8 mouse cellular contexts compared by ENCODE assay signal in the genomic region with DNA sequence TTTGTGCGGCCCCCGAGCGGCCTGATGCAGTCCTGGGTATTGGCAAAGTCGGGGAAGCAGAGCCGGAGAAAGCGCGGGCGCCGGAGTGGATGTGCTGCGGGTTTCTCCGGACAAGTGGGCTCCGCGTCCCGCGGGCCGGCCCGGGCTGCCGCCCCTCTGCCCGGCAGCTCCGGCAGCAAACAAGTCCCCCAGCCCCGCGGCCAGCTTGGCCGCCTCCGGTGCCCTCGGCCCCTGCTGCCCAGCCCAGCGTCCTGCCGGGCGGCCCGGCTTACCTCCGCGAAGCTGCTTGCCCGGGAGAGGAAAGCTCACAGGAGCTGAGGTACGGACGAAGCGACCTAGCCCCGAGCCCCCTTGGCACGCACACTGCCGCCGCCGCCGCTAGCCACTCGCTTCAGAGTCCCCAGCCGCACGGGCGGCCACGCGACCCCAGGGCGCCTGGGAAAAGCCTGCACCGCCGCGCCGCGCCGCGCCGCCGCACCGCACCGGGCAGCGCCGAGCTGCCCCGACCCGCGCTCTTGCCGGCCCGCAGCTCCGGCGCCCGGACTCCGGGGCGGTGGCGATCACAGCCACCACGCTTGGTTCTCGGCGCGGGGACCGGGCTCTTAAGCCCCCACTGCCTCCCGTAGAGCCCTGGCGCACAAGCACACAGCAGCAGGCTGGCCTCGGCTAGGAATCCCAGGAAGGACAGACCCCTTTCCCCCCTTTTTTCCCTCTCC. TPM values are rescaled to one million over a fixed set of nuclear protein-coding genes. Genes with fewer than 3 reads are reported as not detected.
DNase-seq lines count a peak whose midpoint lies in the region; ATAC-seq and TF ChIP-seq lines count a peak whose summit lies in the region.

No protein-coding gene starts in this region.

- H3K9ac ChIP-seq in heart, embryonic 14.5 days (ENCODE audit: low read length): peak overlapping the region; percentile 79
- H3K9ac ChIP-seq in limb, embryonic 13.5 days: peak overlapping the region; percentile 68
- peak overlapping the region; percentile 67 for H3K9ac ChIP-seq in neural tube, embryonic 13.5 days

- intact Hi-C loops in heart, postnatal 36 days (cut with DNase I): loop anchor here (10.0 kb wide), 1 partner anchor 223 kb away; no protein-coding TSS in a partner anchor

- 0 out of 2 replicates have a peak, but pooled peaks have one; percentile 7 for ATAC-seq in heart, embryonic 14.5 days (ENCODE audit: insufficient number of reproducible peaks, insufficient read depth, low FRiP score, low read depth)
- ATAC-seq in limb, embryonic 13.5 days (ENCODE audit: low FRiP score, low read depth): peak; percentile 42
- ATAC-seq in neural tube, embryonic 13.5 days (ENCODE audit: low read depth): peak; percentile 77
- no peak for ATAC-seq in megakaryocyte progenitor cell, adult 5-6 weeks (replicated peaks; ENCODE audit: poor library complexity)

- no peaks in the 10 kb centered on the region for H3K4me1 ChIP-seq in heart, embryonic 10.5 days
- H3K4me1 ChIP-seq in heart, embryonic 14.5 days (ENCODE audit: control insufficient read depth in 2 of 2, insufficient read depth in 2 of 2, low read length in 2 of 2): no peaks in the 10 kb centered on the region
- 0 out of 2 replicates have a peak, but pooled peaks cover 4% of the 10 kb centered on the region for H3K4me1 ChIP-seq in limb, embryonic 13.5 days
- peaks cover 26% of the 10 kb centered on the region; the same call in 1 of the 2 replicates for H3K4me1 ChIP-seq in neural tube, embryonic 13.5 days (replicated peaks)

- peaks cover 72% of the 10 kb centered on the region for H3K27me3 ChIP-seq in heart, embryonic 10.5 days (ENCODE audit: insufficient read depth, poor library complexity, severe bottlenecking)
- H3K27me3 ChIP-seq in C2C12 (ENCODE audit: control insufficient read depth, insufficient read depth, insufficient read length): no peaks in the 10 kb centered on the region
- peaks cover 10% of the 10 kb centered on the region; the same call in 1 of the 2 replicates for H3K27me3 ChIP-seq in heart, embryonic 14.5 days (ENCODE audit: control insufficient read depth, insufficient read depth, low read length)
- H3K27me3 ChIP-seq in limb, embryonic 13.5 days: peaks cover 69% of the 10 kb centered on the region
- H3K27me3 ChIP-seq in neural tube, embryonic 13.5 days: peaks cover 82% of the 10 kb centered on the region

- peaks cover 11% of the 10 kb centered on the region for H3K36me3 ChIP-seq in heart, embryonic 10.5 days
- H3K36me3 ChIP-seq in C2C12 (ENCODE audit: control insufficient read depth, insufficient read depth): no peaks in the 10 kb centered on the region
- H3K36me3 ChIP-seq in heart, embryonic 14.5 days (ENCODE audit: control insufficient read depth, insufficient read depth, low read length): 0 out of 2 replicates have a peak, but pooled peaks cover 8% of the 10 kb centered on the region
- no peaks in the 10 kb centered on the region; the same call in 1 of the 2 replicates for H3K36me3 ChIP-seq in limb, embryonic 13.5 days
- no peaks in the 10 kb centered on the region for H3K36me3 ChIP-seq in neural tube, embryonic 13.5 days

- no peaks in the 10 kb centered on the region for H3K79me2 ChIP-seq in C2C12 (ENCODE audit: control insufficient read depth, insufficient read depth)

- peak overlapping the region; percentile 71 for H3K4me3 ChIP-seq in heart, embryonic 10.5 days
- peak overlapping the region; percentile 11 for H3K4me3 ChIP-seq in C2C12 (ENCODE audit: insufficient read depth, poor library complexity, severe bottlenecking)
- H3K4me3 ChIP-seq in heart, embryonic 14.5 days (ENCODE audit: control insufficient read depth in 1 of 2, insufficient read depth in 1 of 2, low read depth in 1 of 2, low read length in 2 of 2): peak overlapping the region; percentile 57 to 60
- H3K4me3 ChIP-seq in limb, embryonic 13.5 days: peak overlapping the region; percentile 57
- peak overlapping the region; percentile 49 for H3K4me3 ChIP-seq in neural tube, embryonic 13.5 days

- no peak for DNase-seq in heart, embryonic 10.5 days (ENCODE audit: low spot score)
- no peak for DNase-seq in heart, postnatal 36 days
- peak; percentile 25 to 36 for DNase-seq in adrenal gland, postnatal 36 days

- no peaks in the 10 kb centered on the region for H3K79me3 ChIP-seq in C2C12 (ENCODE audit: low read depth)

- H3ac ChIP-seq in C2C12 (ENCODE audit: control insufficient read depth, insufficient read length, low read depth): peak overlapping the region; percentile 59

- H3K27ac ChIP-seq in heart, embryonic 10.5 days: peak overlapping the region; percentile 85
- H3K27ac ChIP-seq in heart, embryonic 14.5 days (replicated peaks in 1 of 2; ENCODE audit: control insufficient read depth in 1 of 2, insufficient read depth in 1 of 2, low read depth in 2 of 2, low read length in 2 of 2): peak overlapping the region; percentile 46 to 74
- H3K27ac ChIP-seq in limb, embryonic 13.5 days: peak overlapping the region; percentile 74; the same call in 1 of the 2 replicates
- peak overlapping the region; percentile 46 for H3K27ac ChIP-seq in neural tube, embryonic 13.5 days (replicated peaks)

- H3K4me2 ChIP-seq in heart, embryonic 14.5 days (ENCODE audit: low read length): peak overlapping the region; percentile 69
- H3K4me2 ChIP-seq in limb, embryonic 13.5 days (replicated peaks): peak overlapping the region; percentile 83
- peak overlapping the region; percentile 83 for H3K4me2 ChIP-seq in neural tube, embryonic 13.5 days

- H3K9me3 ChIP-seq in heart, embryonic 10.5 days: no peaks in the 10 kb centered on the region
- H3K9me3 ChIP-seq in heart, embryonic 14.5 days (ENCODE audit: control insufficient read depth, low read length): 0 out of 2 replicates have a peak, but pooled peaks cover 3% of the 10 kb centered on the region
- no peaks in the 10 kb centered on the region for H3K9me3 ChIP-seq in limb, embryonic 13.5 days
- no peaks in the 10 kb centered on the region for H3K9me3 ChIP-seq in neural tube, embryonic 13.5 days

- 15% methylated on average over 70 of the region's 80 CpGs for WGBS in heart, embryonic 10.5 days
- 15% methylated on average over 57 of the region's 80 CpGs for WGBS in heart, embryonic 14.5 days
- 16% methylated on average over 38 of the region's 80 CpGs for WGBS in limb, embryonic 13.5 days
- 12% methylated on average over 59 of the region's 80 CpGs for WGBS in neural tube, embryonic 13.5 days

- no peak for TF ChIP-seq CTCF in C2C12 (IDR thresholded peaks at IDR 0.05; ENCODE audit: control insufficient read depth, insufficient read depth, insufficient read length)

TF ChIP-seq in C2C12, 6 proteins besides CTCF, POLR2A, EP300 and RAD21:
- no peak for TF ChIP-seq CEBPB (IDR thresholded peaks at IDR 0.05; ENCODE audit: low read depth)
- TF ChIP-seq MAX (IDR thresholded peaks at IDR 0.05): no peak
- no peak for TF ChIP-seq MYOD1 (IDR thresholded peaks at IDR 0.05; ENCODE audit: control insufficient read depth, insufficient read length, low read depth)
- no peak for TF ChIP-seq FOSL1 (IDR thresholded peaks at IDR 0.05; ENCODE audit: insufficient read depth, low read length, poor library complexity, severe bottlenecking)
- TF ChIP-seq MYOG (IDR thresholded peaks at IDR 0.05; ENCODE audit: control insufficient read depth, extremely low read depth, insufficient read length): no peak
- no peak for TF ChIP-seq USF1 (IDR thresholded peaks at IDR 0.05; ENCODE audit: low read depth)
TF ChIP-seq in C2C12: peak in this region for 0.

RNA-seq across cellular contexts. Expression of a gene that starts 0.6 kb away (rescaled TPM):
- 374 and 827 TPM in 2 replicates for polyA plus RNA-seq in heart, embryonic 10.5 days (2016; fragmentation: Nextera tagmentation; extraction: Ambion mirVana)
- total RNA-seq in heart, postnatal 36 days (2021): 1 to 10 TPM; 1.3 to 2.3 TPM
- 12.3 TPM for polyA plus RNA-seq in C2C12 (2012; fragmentation: generic; extraction: Trizol)
- 10 to 100 TPM in 1 of 2 experiments, under 1 TPM in 1; 0.92 to 22.8 TPM for total RNA-seq in adrenal gland, postnatal 36 days (2021)
- polyA plus RNA-seq in heart, embryonic 14.5 days (2014; fragmentation: Nextera tagmentation; extraction: Ambion mirVana): 539 and 602 TPM in 2 replicates
- 35.4 and 36.9 TPM in 2 replicates for polyA plus RNA-seq in limb, embryonic 13.5 days (2015; fragmentation: Nextera tagmentation; extraction: Ambion mirVana)
- polyA plus RNA-seq in neural tube, embryonic 13.5 days (2015; fragmentation: Nextera tagmentation; extraction: Ambion mirVana): 5.7 and 7.7 TPM in 2 replicates
- total RNA-seq in megakaryocyte progenitor cell, adult 5-6 weeks (2015): not detected in 2 replicates
- not detected in 2 replicates for total RNA-seq in megakaryocyte progenitor cell, adult 5-6 weeks (2017)

Comparison
In these comparisons a context has a peak if more than half of its experiments do, and no peak if none do; other contexts are left out.
1. DNase-seq: peak in adrenal gland, postnatal 36 days (2 of 2); none in heart, embryonic 10.5 days (single experiment) and heart, postnatal 36 days (0 of 2).
2. H3K4me3 ChIP-seq: peak in every context shown above with its lines; median percentile 71 in heart, embryonic 10.5 days; 58 in heart, embryonic 14.5 days; 57 in limb, embryonic 13.5 days; 49 in neural tube, embryonic 13.5 days; 11 in C2C12.
3. Peak in every context shown above with its lines, with median percentiles within 50 percentile points of each other: H3K27ac ChIP-seq, H3K4me2 ChIP-seq and H3K9ac ChIP-seq.